Mouse (Mus musculus) embryonic fibroblast, embryonic 13.5 days (primary cell): Measurements from ENCODE around the gene Crtc3.

Experiments
- CTCF ChIP-seq: IDR thresholded peaks from 2 replicates; pipeline ENCODE4 v1.5.1; 2011; ENCODE audit warnings: mild to moderate bottlenecking, control low read depth, low read length, moderate library complexity, borderline replicate concordance; ENCODE audit not compliant: insufficient read depth
- POLR2A ChIP-seq: IDR thresholded peaks from 2 replicates; pipeline ENCODE4 v1.6.1; 2011; ENCODE audit warnings: low read depth, mild to moderate bottlenecking, control low read depth, low read length, moderate library complexity

DNA sequence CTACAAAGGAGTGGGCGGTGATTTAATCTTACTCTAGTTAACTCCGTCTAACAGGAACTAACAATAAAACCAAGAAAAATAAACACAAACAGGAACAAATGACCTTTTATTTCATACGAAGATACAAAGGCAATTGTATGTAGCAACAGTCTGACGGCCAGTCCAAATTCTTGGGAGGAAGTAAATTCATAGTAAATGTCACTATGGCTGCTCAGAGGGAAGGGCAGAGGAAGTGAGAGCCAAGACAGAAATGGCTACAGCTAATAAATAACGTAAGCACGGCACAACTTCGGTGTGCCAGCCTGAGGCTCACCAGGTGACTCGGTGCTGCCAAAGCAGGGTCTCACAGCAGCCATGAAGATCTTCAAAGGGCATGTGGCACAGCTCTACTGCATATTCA is 22.8 kb upstream of the Crtc3 start:
- no peak for TF ChIP-seq CTCF
- no peak for TF ChIP-seq POLR2A
